In the genomic region with DNA sequence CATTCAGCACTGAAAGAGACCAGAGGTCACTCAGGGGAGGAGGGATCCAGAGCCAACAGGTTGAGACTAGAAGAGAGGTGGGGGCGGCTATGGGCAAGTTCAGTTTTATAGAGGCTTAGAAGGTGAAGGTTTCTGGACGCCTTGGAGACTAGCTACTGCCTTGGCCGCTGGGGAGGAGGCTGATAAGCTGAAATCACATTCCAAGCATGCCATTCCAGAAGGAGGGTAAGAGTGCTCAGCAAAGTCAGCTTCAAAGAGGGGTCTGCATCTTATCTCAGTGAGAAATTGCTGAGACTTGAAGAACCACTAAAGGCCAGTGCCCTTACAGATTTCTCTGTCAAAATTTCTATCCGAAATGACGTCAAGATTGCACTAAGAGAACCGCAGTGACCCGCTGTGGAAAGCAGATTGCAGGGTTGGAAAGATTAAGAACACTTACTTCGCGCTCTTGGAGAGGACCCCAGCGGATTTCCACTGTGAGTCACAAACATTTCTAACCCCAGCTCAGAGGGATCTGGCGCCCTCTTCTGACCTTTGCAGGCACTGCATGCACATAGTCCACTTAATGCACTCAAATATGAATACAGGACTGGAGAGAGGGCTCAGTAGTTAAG, we compare ENCODE assay signal across 9 mouse cellular contexts.
DNase-seq lines count a peak whose midpoint lies in the region; ATAC-seq lines count a peak whose summit lies in the region.
"Had no signal": no experiment of that assay in that cellular context is flagged by ENCODE, and none has a peak within 500 bp of the region (broad histone marks: within the 10 kb centered on the region; RNA-seq: fewer than 3 reads in every experiment).

No protein-coding gene starts in this region.

- H3K4me1 ChIP-seq in liver, embryonic 12.5 days, result peaks cover 14% of the 10 kb centered on the region
- H3K4me1 ChIP-seq in hindbrain, embryonic 15.5 days (replicated peaks), result peaks cover 9% of the 10 kb centered on the region

- no peak for ATAC-seq in liver, embryonic 12.5 days
- no peak for ATAC-seq in hindbrain, embryonic 15.5 days (ENCODE audit: low FRiP score, low read depth)

- H3K9me3 ChIP-seq in liver, embryonic 12.5 days (replicated peaks), result no peaks in the 10 kb centered on the region
- H3K9me3 ChIP-seq in hindbrain, embryonic 15.5 days, result no peaks in the 10 kb centered on the region
- H3K9me3 ChIP-seq: neural tube, embryonic 13.5 days had no signal

- 9% methylated on average over 11 of the region's 11 CpGs for WGBS in liver, embryonic 12.5 days (ENCODE audit: insufficient replicate concordance)
- WGBS in hindbrain, embryonic 15.5 days, result 27% methylated on average over 11 of the region's 11 CpGs

- no peak overlapping the region for H3K4me2 ChIP-seq in liver, embryonic 12.5 days
- H3K4me2 ChIP-seq in hindbrain, embryonic 15.5 days, result no peak overlapping the region
- H3K4me2 ChIP-seq: neural tube, embryonic 13.5 days had no signal

- H3K9ac ChIP-seq in liver, embryonic 12.5 days, result no peak overlapping the region
- no peak overlapping the region for H3K9ac ChIP-seq in hindbrain, embryonic 15.5 days
- H3K9ac ChIP-seq: neural tube, embryonic 13.5 days had no signal

- intact Hi-C loops in left cerebral cortex, postnatal 4 days (cut with DNase I), result loop anchor here (5.0 to 10.0 kb wide), 2 partner anchors 119 to 836 kb away; a partner anchor contains a TSS

- peak; percentile 60 for DNase-seq in liver
- peak; percentile 47 to 59 for DNase-seq in cerebellum, adult 18-20 months
- peak; percentile 79 for DNase-seq in gastrocnemius, adult 18-20 months (ENCODE audit: low spot score)
- peak; percentile 77 for DNase-seq in left cerebral cortex, postnatal 4 days
- peak; percentile 41 for DNase-seq in naive thymus-derived CD4-positive, alpha-beta T cell, adult 2 months (ENCODE audit: low read depth)
- DNase-seq in thymus, postnatal 4 days, result peak; percentile 79

- H3K27me3 ChIP-seq in liver, embryonic 12.5 days (replicated peaks), result no peaks in the 10 kb centered on the region
- no peaks in the 10 kb centered on the region for H3K27me3 ChIP-seq in hindbrain, embryonic 15.5 days
- H3K27me3 ChIP-seq: neural tube, embryonic 13.5 days had no signal

- no peak overlapping the region for H3K4me3 ChIP-seq in liver, embryonic 12.5 days
- no peak overlapping the region for H3K4me3 ChIP-seq in hindbrain, embryonic 15.5 days
- H3K4me3 ChIP-seq: neural tube, embryonic 13.5 days had no signal

- H3K27ac ChIP-seq in liver, embryonic 12.5 days, result no peak overlapping the region
- peak overlapping the region; percentile 15; the same call in 1 of the 2 replicates for H3K27ac ChIP-seq in hindbrain, embryonic 15.5 days (replicated peaks)

- H3K36me3 ChIP-seq in liver, embryonic 12.5 days, result no peaks in the 10 kb centered on the region
- H3K36me3 ChIP-seq in hindbrain, embryonic 15.5 days, result no peaks in the 10 kb centered on the region
- H3K36me3 ChIP-seq: neural tube, embryonic 13.5 days had no signal
